Mouse (Mus musculus): ENCODE results near the gene Rbm20.

DNA sequence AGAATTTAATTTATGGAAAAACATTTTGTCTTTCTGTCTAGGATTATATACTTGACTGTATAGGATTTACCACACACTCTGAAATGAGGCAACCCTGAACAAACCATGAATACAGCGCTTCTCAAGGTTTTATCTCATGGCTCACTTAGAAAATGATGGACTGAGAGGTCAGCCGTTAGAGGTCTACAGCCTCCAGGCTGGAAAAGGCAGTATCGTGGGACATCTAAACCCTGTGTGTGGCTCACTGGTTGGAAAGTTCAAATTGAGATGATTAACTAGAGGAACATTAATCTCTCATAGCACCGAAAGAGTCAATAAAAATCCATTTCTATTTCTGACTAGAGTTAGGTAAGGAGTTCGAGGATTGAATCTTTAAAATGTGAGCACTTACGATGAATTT is 152.9 kb downstream of the Rbm20 start:
- TF ChIP-seq NELFE (IDR thresholded peaks at IDR 0.05; ENCODE audit: low read depth, low read length) (no peak), MAX (IDR thresholded peaks at IDR 0.05; ENCODE audit: low read length) (no peak), E2F4 (IDR thresholded peaks at IDR 0.05; ENCODE audit: insufficient replicate concordance, low read depth, low read length) (no peak), MXI1 (IDR thresholded peaks at IDR 0.05; ENCODE audit: low read depth, low read length) (no peak), ZC3H11A (IDR thresholded peaks at IDR 0.05; ENCODE audit: low read depth, low read length) (no peak), USF1 (IDR thresholded peaks at IDR 0.05; ENCODE audit: low read depth, low read length) (no peak), ZKSCAN1 (IDR thresholded peaks at IDR 0.05; ENCODE audit: borderline replicate concordance, low read depth, low read length) (no peak), POLR2A (IDR thresholded peaks at IDR 0.05; ENCODE audit: low read depth, low read length) (no peak)

Measured in CH12.LX (cell line).